Mouse (Mus musculus) erythroid progenitor cell, adult 5-6 weeks (primary cell): ENCODE measurements around the gene Cmtm6. TPM values are rescaled to one million over a fixed set of nuclear protein-coding genes. Genes with fewer than 3 reads are reported as not detected.

Experiments used
- ATAC-seq: replicated peaks from 2 replicates; pipeline ENCODE4 v1.8.0; 2016; ENCODE audit warnings: moderate number of reproducible peaks, mild to moderate bottlenecking, moderate TSS enrichment, inconsistent platforms; ENCODE audit not compliant: poor library complexity, low FRiP score, severe bottlenecking
- total RNA-seq, 2 experiments: library from RNA; stranded (forward) in 1 of 2; stranded (reverse) in 1 of 2; fragments of 150-400 nt in 1 of 2; fragments of 186-747, 209-891 nt in 1 of 2; gene quantifications; 2 replicates each; pipeline versions ENCODE4 v1.2.3 to v1.2.4; 2015 to 2017; ENCODE audit warnings: low replicate concordance in 2 of 2

Cmtm6 gene
- total RNA-seq, 2 experiments from 2014 or later, result 8.8 to 10.4 TPM

GRCm38 (mm10) chr9:114789989-114790388 is 59.1 kb downstream of the Cmtm6 start:
- ATAC-seq, result no peak

- ATAC-seq, result no peak
Observed at GRCm38 (mm10) chr9:114793764-114794295, 62.9 kb downstream of the Cmtm6 start.

- ATAC-seq, result no peak
Observed at GRCm38 (mm10) chr9:114794491-114794890, 63.6 kb downstream of the Cmtm6 start.

GRCm38 (mm10) chr9:114796473-114797050 is 65.6 kb downstream of the Cmtm6 start:
- ATAC-seq, result no peak

GRCm38 (mm10) chr9:114797329-114798004 is 66.6 kb downstream of the Cmtm6 start:
- ATAC-seq, result peak; percentile 62

- no peak for ATAC-seq
Observed at GRCm38 (mm10) chr9:114798845-114799244, 67.9 kb downstream of the Cmtm6 start.

Other genes starting within 250 kb of the Cmtm6 start
- 2.5 TPM in 1 of 2 replicates, not detected in the other for gene Ccr4, start 226.2 kb upstream of the Cmtm6 start, total RNA-seq (2015; ENCODE audit: low replicate concordance)
- gene Ccr4, start 226.2 kb upstream of the Cmtm6 start, total RNA-seq (2017; ENCODE audit: low replicate concordance), result 0.39 TPM in 1 of 2 replicates, not detected in the other
- not detected in 2 replicates for gene C130032M10Rik, start 215.4 kb upstream of the Cmtm6 start, total RNA-seq (2015; ENCODE audit: low replicate concordance)
- not detected in 2 replicates for gene C130032M10Rik, start 215.4 kb upstream of the Cmtm6 start, total RNA-seq (2017; ENCODE audit: low replicate concordance)
- gene Trim71, start 166.7 kb upstream of the Cmtm6 start, total RNA-seq (2015; ENCODE audit: low replicate concordance), result not detected in 2 replicates
- gene Trim71, start 166.7 kb upstream of the Cmtm6 start, total RNA-seq (2017; ENCODE audit: low replicate concordance), result not detected in 2 replicates
- 15.5 and 17.6 TPM in 2 replicates for gene Cnot10, start 90.9 kb upstream of the Cmtm6 start, total RNA-seq (2015; ENCODE audit: low replicate concordance)
- 14.1 and 18.6 TPM in 2 replicates for gene Cnot10, start 90.9 kb upstream of the Cmtm6 start, total RNA-seq (2017; ENCODE audit: low replicate concordance)
- 22.7 and 42.3 TPM in 2 replicates for gene Dync1li1, start 42.3 kb upstream of the Cmtm6 start, total RNA-seq (2015; ENCODE audit: low replicate concordance)
- gene Dync1li1, start 42.3 kb upstream of the Cmtm6 start, total RNA-seq (2017; ENCODE audit: low replicate concordance), result 23.9 and 33.0 TPM in 2 replicates
- gene Cmtm7, start 50.7 kb downstream of the Cmtm6 start, total RNA-seq (2015; ENCODE audit: low replicate concordance), result 64.1 and 71.7 TPM in 2 replicates
- 46.0 and 46.4 TPM in 2 replicates for gene Cmtm7, start 50.7 kb downstream of the Cmtm6 start, total RNA-seq (2017; ENCODE audit: low replicate concordance)
- gene Cmtm8, start 113.0 kb downstream of the Cmtm6 start, total RNA-seq (2015; ENCODE audit: low replicate concordance), result 5.4 TPM in 1 of 2 replicates, not detected in the other
- not detected in 2 replicates for gene Cmtm8, start 113.0 kb downstream of the Cmtm6 start, total RNA-seq (2017; ENCODE audit: low replicate concordance)
- 8.6 and 12.2 TPM in 2 replicates for gene Gpd1l, start 202.9 kb downstream of the Cmtm6 start, total RNA-seq (2015; ENCODE audit: low replicate concordance)
- 3.3 and 7.6 TPM in 2 replicates for gene Gpd1l, start 202.9 kb downstream of the Cmtm6 start, total RNA-seq (2017; ENCODE audit: low replicate concordance)
- not detected in 2 replicates for gene Osbpl10, start 247.5 kb downstream of the Cmtm6 start, total RNA-seq (2015; ENCODE audit: low replicate concordance)
- 0.39 TPM in 1 of 2 replicates, not detected in the other for gene Osbpl10, start 247.5 kb downstream of the Cmtm6 start, total RNA-seq (2017; ENCODE audit: low replicate concordance)